In the genomic region with DNA sequence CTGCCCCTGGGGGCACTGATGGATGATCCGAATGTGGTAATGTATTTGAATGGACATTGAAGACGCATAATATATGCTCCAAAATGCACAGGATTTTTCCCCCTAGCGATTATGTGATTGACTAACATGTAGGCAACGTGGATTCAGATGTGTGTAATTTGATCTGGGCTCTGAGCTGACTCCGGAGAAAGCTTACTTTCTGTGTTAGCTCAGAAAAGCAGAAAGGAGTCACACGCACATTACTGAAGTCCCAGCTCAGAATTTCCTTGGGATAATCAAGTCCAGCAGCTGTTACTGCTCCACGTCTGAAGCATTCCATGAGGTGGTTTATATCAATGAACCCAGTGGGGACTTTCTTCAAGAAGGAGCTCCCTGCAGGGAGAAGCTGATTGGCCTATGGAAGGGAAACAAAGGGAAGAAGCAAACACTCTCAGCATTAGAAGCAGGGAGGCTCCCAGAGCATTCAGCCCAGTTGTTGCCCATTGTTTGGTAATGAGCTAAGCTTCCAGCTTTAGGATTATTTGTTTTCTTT, we compare ENCODE assay signal across 13 mouse cellular contexts. TPM values are rescaled to one million over a fixed set of nuclear protein-coding genes. Genes with fewer than 3 reads are reported as not detected.
DNase-seq lines count a peak whose midpoint lies in the region; ATAC-seq and TF ChIP-seq lines count a peak whose summit lies in the region.
"Had no signal": no experiment of that assay in that cellular context is flagged by ENCODE, and none has a peak within 500 bp of the region (broad histone marks: within the 10 kb centered on the region; RNA-seq: fewer than 3 reads in every experiment).

No protein-coding gene starts in this region.

- no peaks in the 10 kb centered on the region for H3K9me3 ChIP-seq in forebrain, embryonic 10.5 days
- H3K9me3 ChIP-seq in forebrain, embryonic 13.5 days (replicated peaks) = no peaks in the 10 kb centered on the region
- no peaks in the 10 kb centered on the region for H3K9me3 ChIP-seq in midbrain, embryonic 11.5 days (ENCODE audit: control insufficient read depth, low read length)
- H3K9me3 ChIP-seq in midbrain, postnatal 0 days (ENCODE audit: low read length) = no peaks in the 10 kb centered on the region
- H3K9me3 ChIP-seq in hindbrain, embryonic 14.5 days (ENCODE audit: control insufficient read depth, low read length) = no peaks in the 10 kb centered on the region
- H3K9me3 ChIP-seq: embryonic facial prominence, embryonic 15.5 days; G1E had no signal

- no peak for TF ChIP-seq CTCF in midbrain, postnatal 0 days (IDR thresholded peaks at IDR 0.05)

- H3K27me3 ChIP-seq in forebrain, embryonic 10.5 days (ENCODE audit: poor library complexity, severe bottlenecking) = peaks cover 50% of the 10 kb centered on the region
- no peaks in the 10 kb centered on the region for H3K27me3 ChIP-seq in forebrain, embryonic 13.5 days
- H3K27me3 ChIP-seq in midbrain, embryonic 11.5 days (ENCODE audit: control insufficient read depth, insufficient read depth, low read length) = no peaks in the 10 kb centered on the region
- no peaks in the 10 kb centered on the region for H3K27me3 ChIP-seq in midbrain, postnatal 0 days (ENCODE audit: insufficient read depth, low read length)
- no peaks in the 10 kb centered on the region for H3K27me3 ChIP-seq in hindbrain, embryonic 14.5 days (ENCODE audit: control insufficient read depth, insufficient read depth, low read length)
- H3K27me3 ChIP-seq: embryonic facial prominence, embryonic 15.5 days had no signal

- H3K4me2 ChIP-seq in forebrain, embryonic 13.5 days = no peak overlapping the region
- H3K4me2 ChIP-seq in midbrain, embryonic 11.5 days = peak overlapping the region; percentile 9; the same call in 1 of the 2 replicates
- no peak overlapping the region for H3K4me2 ChIP-seq in midbrain, postnatal 0 days (ENCODE audit: low read depth, low read length, poor library complexity, severe bottlenecking)
- peak overlapping the region; percentile 7 for H3K4me2 ChIP-seq in hindbrain, embryonic 14.5 days (replicated peaks)
- H3K4me2 ChIP-seq: embryonic facial prominence, embryonic 15.5 days had no signal

- WGBS in forebrain, embryonic 10.5 days = 18% methylated on average over 7 of the region's 7 CpGs
- 22% methylated on average over 7 of the region's 7 CpGs for WGBS in forebrain, embryonic 13.5 days
- 14% methylated on average over 7 of the region's 7 CpGs for WGBS in midbrain, embryonic 11.5 days
- WGBS in midbrain, postnatal 0 days = 28% methylated on average over 7 of the region's 7 CpGs
- 25% methylated on average over 7 of the region's 7 CpGs for WGBS in hindbrain, embryonic 14.5 days

- peaks cover 16% of the 10 kb centered on the region for H3K4me1 ChIP-seq in forebrain, embryonic 10.5 days
- peaks cover 8% of the 10 kb centered on the region; the same call in 1 of the 2 replicates for H3K4me1 ChIP-seq in forebrain, embryonic 13.5 days
- H3K4me1 ChIP-seq in midbrain, embryonic 11.5 days (ENCODE audit: control insufficient read depth, insufficient read depth, low read length) = 0 out of 2 replicates have a peak, but pooled peaks cover 2% of the 10 kb centered on the region
- no peaks in the 10 kb centered on the region for H3K4me1 ChIP-seq in midbrain, postnatal 0 days (ENCODE audit: insufficient read depth, low read length)
- H3K4me1 ChIP-seq in hindbrain, embryonic 14.5 days (replicated peaks; ENCODE audit: control insufficient read depth, insufficient read depth, low read length) = peaks cover 5% of the 10 kb centered on the region; the same call in 1 of the 2 replicates
- H3K4me1 ChIP-seq: embryonic facial prominence, embryonic 15.5 days had no signal

- no peak for ATAC-seq in forebrain, embryonic 13.5 days
- peak; percentile 62; the same call in 1 of the 2 replicates for ATAC-seq in midbrain, embryonic 11.5 days (ENCODE audit: low FRiP score)
- ATAC-seq in midbrain, postnatal 0 days (ENCODE audit: low FRiP score) = no peak
- no peak; the same call in 1 of the 2 replicates for ATAC-seq in hindbrain, embryonic 14.5 days (ENCODE audit: low FRiP score)
- ATAC-seq: liver, postnatal 0 days had no signal

- no peak overlapping the region for H3K9ac ChIP-seq in forebrain, embryonic 13.5 days
- no peak overlapping the region for H3K9ac ChIP-seq in midbrain, embryonic 11.5 days (ENCODE audit: low read length)
- H3K9ac ChIP-seq in midbrain, postnatal 0 days (replicated peaks; ENCODE audit: low read length, poor library complexity, severe bottlenecking) = no peak overlapping the region
- no peak overlapping the region for H3K9ac ChIP-seq in hindbrain, embryonic 14.5 days
- H3K9ac ChIP-seq: embryonic facial prominence, embryonic 15.5 days; liver, postnatal 0 days had no signal

- no peak for DNase-seq in forebrain, embryonic 10.5 days (ENCODE audit: extremely low spot score, low spot score)
- DNase-seq in midbrain, embryonic 11.5 days (ENCODE audit: low spot score, missing footprints) = peak; percentile 88
- DNase-seq in midbrain, postnatal 0 days (ENCODE audit: low spot score) = no peak
- DNase-seq in hindbrain, embryonic 14.5 days (ENCODE audit: low spot score) = no peak
- peak; percentile 21 for DNase-seq in retina, embryonic 14.5 days (ENCODE audit: low spot score)
- no peak for DNase-seq in spleen, postnatal 10 days (ENCODE audit: low spot score in 2 of 2)
- DNase-seq in layer of hippocampus, adult 18-20 months (ENCODE audit: low spot score in 2 of 2) = no peak
- DNase-seq: gastrocnemius, postnatal 14 days; liver, postnatal 0 days; thymus, postnatal 14 days had no signal

- 0 out of 2 replicates have a peak overlapping the region, but pooled peaks have one; percentile 20 for H3K27ac ChIP-seq in forebrain, embryonic 10.5 days
- no peak overlapping the region for H3K27ac ChIP-seq in forebrain, embryonic 13.5 days
- no peak overlapping the region for H3K27ac ChIP-seq in midbrain, embryonic 11.5 days (ENCODE audit: low read depth, low read length)
- no peak overlapping the region for H3K27ac ChIP-seq in midbrain, postnatal 0 days (ENCODE audit: low read depth, low read length)
- 0 out of 2 replicates have a peak overlapping the region, but pooled peaks have one; percentile 9 for H3K27ac ChIP-seq in hindbrain, embryonic 14.5 days
- H3K27ac ChIP-seq: embryonic facial prominence, embryonic 15.5 days had no signal

- no peaks in the 10 kb centered on the region for H3K36me3 ChIP-seq in forebrain, embryonic 10.5 days (replicated peaks)
- no peaks in the 10 kb centered on the region for H3K36me3 ChIP-seq in forebrain, embryonic 13.5 days (ENCODE audit: poor library complexity, severe bottlenecking)
- H3K36me3 ChIP-seq in midbrain, embryonic 11.5 days (ENCODE audit: control insufficient read depth, insufficient read depth, low read length) = no peaks in the 10 kb centered on the region
- no peaks in the 10 kb centered on the region for H3K36me3 ChIP-seq in midbrain, postnatal 0 days (ENCODE audit: insufficient read depth, low read length)
- no peaks in the 10 kb centered on the region for H3K36me3 ChIP-seq in hindbrain, embryonic 14.5 days (replicated peaks; ENCODE audit: control insufficient read depth, insufficient read depth)
- H3K36me3 ChIP-seq: embryonic facial prominence, embryonic 15.5 days; G1E had no signal

- H3K4me3 ChIP-seq in forebrain, embryonic 10.5 days = no peak overlapping the region; the same call in 1 of the 2 replicates
- H3K4me3 ChIP-seq in forebrain, embryonic 13.5 days = no peak overlapping the region
- no peak overlapping the region for H3K4me3 ChIP-seq in midbrain, embryonic 11.5 days (ENCODE audit: low read depth, low read length)
- H3K4me3 ChIP-seq in midbrain, postnatal 0 days (ENCODE audit: low read depth, low read length) = no peak overlapping the region
- H3K4me3 ChIP-seq in hindbrain, embryonic 14.5 days (replicated peaks; ENCODE audit: low read length) = no peak overlapping the region
- H3K4me3 ChIP-seq: embryonic facial prominence, embryonic 15.5 days had no signal

RNA-seq across cellular contexts. Expression of a gene that starts 17.9 kb away (rescaled TPM):
- polyA plus RNA-seq in forebrain, embryonic 10.5 days (2016; fragmentation: Nextera tagmentation; extraction: Ambion mirVana) = 21.3 and 21.9 TPM in 2 replicates
- 14.6 and 16.4 TPM in 2 replicates for polyA plus RNA-seq in forebrain, embryonic 13.5 days (2015; fragmentation: Nextera tagmentation; extraction: Ambion mirVana)
- 24.1 and 26.9 TPM in 2 replicates for polyA plus RNA-seq in midbrain, embryonic 11.5 days (2014; fragmentation: Nextera tagmentation; extraction: Ambion mirVana)
- 20.9 and 22.8 TPM in 2 replicates for total RNA-seq in midbrain, postnatal 0 days (2014; rRNA removed)
- 8.5 and 10.0 TPM in 2 replicates for polyA plus RNA-seq in midbrain, postnatal 0 days (2015; fragmentation: Nextera tagmentation; extraction: Ambion mirVana)
- polyA plus RNA-seq in hindbrain, embryonic 14.5 days (2014; fragmentation: Nextera tagmentation; extraction: Ambion mirVana) = 18.2 and 18.8 TPM in 2 replicates
- 10 to 100 TPM; 26.0 to 29.3 TPM for total RNA-seq in layer of hippocampus, adult 18-20 months (2021)

Comparison
In these comparisons a context has a peak if more than half of its experiments do, and no peak if none do; other contexts are left out.
1. DNase-seq: peak in midbrain, embryonic 11.5 days (single experiment) and retina, embryonic 14.5 days (single experiment); none in forebrain, embryonic 10.5 days (single experiment), midbrain, postnatal 0 days (single experiment), hindbrain, embryonic 14.5 days (single experiment), spleen, postnatal 10 days (0 of 2) and layer of hippocampus, adult 18-20 months (0 of 2).
2. H3K27ac ChIP-seq: peak in forebrain, embryonic 10.5 days (single experiment) and hindbrain, embryonic 14.5 days (single experiment); none in forebrain, embryonic 13.5 days (single experiment), midbrain, embryonic 11.5 days (single experiment) and midbrain, postnatal 0 days (single experiment).
3. H3K4me2 ChIP-seq: peak in midbrain, embryonic 11.5 days (single experiment) and hindbrain, embryonic 14.5 days (single experiment); none in forebrain, embryonic 13.5 days (single experiment) and midbrain, postnatal 0 days (single experiment).